Mouse (Mus musculus): ENCODE data around the gene Fkbp5. TPM values are rescaled to one million over a fixed set of nuclear protein-coding genes. Genes with fewer than 3 reads are reported as not detected.
"Not testable (repeated sequence)": the region's sequence is repeated elsewhere in the genome, so short reads cannot be mapped to it uniquely, and the experiment has no call there.

The Fkbp5 gene
- polyA plus RNA-seq, 1 experiment from 2014 or later: 29.0 TPM

DNA sequence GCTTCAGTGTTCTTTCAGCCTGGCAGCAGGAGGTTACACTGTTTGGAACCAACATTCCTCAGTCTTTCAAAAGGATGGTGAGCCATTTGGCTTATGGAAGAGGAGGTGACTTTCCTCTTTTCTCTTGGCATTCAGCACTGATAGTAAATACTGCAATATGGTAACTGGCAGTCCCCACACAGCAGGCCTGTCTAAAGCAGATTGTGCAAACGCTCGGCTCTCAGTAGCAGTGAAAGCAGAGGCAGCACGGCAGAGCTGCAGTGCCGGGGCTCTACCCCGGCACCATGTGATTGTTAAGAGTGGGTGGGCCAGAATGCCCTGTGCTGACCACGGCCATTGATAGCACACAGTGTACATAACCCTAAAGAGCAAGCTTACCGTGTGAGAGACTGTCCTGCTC is 110.9 kb downstream of the Fkbp5 start:
- Histone ChIP-seq H3K9me3 (ENCODE audit: low read length) (no peaks in the 10 kb centered on the region), H3K9ac (replicated peaks) (no peak overlapping the region), H3K4me3 (ENCODE audit: low read depth, low read length) (no peak overlapping the region), H3K27ac (ENCODE audit: low read depth) (no peak overlapping the region), H3K4me1 (ENCODE audit: insufficient read depth) (no peaks in the 10 kb centered on the region), H3K36me3 (replicated peaks; ENCODE audit: insufficient read depth, low read length) (peaks cover 59% of the 10 kb centered on the region), H3K27me3 (ENCODE audit: insufficient read depth, low read length) (no peaks in the 10 kb centered on the region), H3K4me2 (ENCODE audit: low read depth, low read length) (no peak overlapping the region)
- TF ChIP-seq EP300 (IDR thresholded peaks at IDR 0.05; ENCODE audit: low read depth): no peak
- ATAC-seq: no peak
- no peak for DNase-seq
- 73% methylated on average over 7 of the region's 7 CpGs for WGBS (ENCODE audit: insufficient replicate concordance)

DNA sequence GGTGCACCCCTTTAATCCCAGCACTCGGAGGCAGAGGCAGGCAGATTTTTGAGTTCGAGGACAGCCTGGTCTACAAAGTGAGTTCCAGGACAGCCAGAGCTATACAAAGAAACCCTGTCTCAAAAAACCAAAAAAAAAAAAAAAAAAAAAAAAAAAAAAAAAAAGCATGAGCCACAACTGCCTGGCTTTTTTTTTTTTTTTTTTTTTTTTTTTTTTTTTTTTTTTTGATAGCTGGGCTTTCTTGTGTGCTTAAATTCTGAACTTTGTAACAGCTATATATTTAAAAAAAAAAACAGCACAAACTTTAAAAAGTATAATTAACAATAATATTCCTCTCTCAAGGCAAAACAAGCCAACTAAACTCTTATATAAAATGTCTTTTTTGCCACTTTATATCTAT is 112.6 kb downstream of the Fkbp5 start:
- not testable (repeated sequence) for H3K27ac ChIP-seq (ENCODE audit: low read depth); H3K9ac ChIP-seq (replicated peaks); H3K4me1 ChIP-seq (ENCODE audit: insufficient read depth); H3K4me3 ChIP-seq (ENCODE audit: low read depth, low read length); H3K27me3 ChIP-seq (ENCODE audit: insufficient read depth, low read length); H3K9me3 ChIP-seq (ENCODE audit: low read length); ATAC-seq; DNase-seq; H3K4me2 ChIP-seq (ENCODE audit: low read depth, low read length)
- 77% methylated on average over 2 of the region's 2 CpGs for WGBS (ENCODE audit: insufficient replicate concordance)
- H3K36me3 ChIP-seq (replicated peaks; ENCODE audit: insufficient read depth, low read length): peaks cover 59% of the 10 kb centered on the region

DNA sequence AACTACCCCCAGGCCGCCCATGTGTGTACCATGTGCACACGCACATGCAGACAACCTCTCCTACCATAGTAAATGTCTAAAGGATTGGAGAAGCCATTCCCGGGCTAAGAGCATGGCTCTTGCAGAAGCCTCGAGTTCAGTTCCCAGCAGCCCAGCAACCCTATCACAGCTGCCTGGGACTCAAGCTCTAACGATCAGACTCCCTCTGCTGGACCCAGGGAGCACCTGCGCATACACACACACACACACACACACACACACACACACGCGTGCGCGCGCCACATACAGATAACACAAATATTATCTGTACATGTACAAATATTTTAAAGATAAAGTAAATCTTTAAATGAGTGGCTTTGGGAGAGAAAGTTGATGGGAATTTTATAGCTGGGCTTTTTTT is 113.0 kb downstream of the Fkbp5 start:
- 93% methylated on average over 11 of the region's 11 CpGs for WGBS (ENCODE audit: insufficient replicate concordance)
- peaks cover 64% of the 10 kb centered on the region for H3K36me3 ChIP-seq (replicated peaks; ENCODE audit: insufficient read depth, low read length)
- DNase-seq: no peak
- no peak for TF ChIP-seq EP300 (IDR thresholded peaks at IDR 0.05; ENCODE audit: low read depth)
- H3K9ac ChIP-seq (replicated peaks): no peak overlapping the region
- H3K27me3 ChIP-seq (ENCODE audit: insufficient read depth, low read length): no peaks in the 10 kb centered on the region
- no peak for ATAC-seq
- no peaks in the 10 kb centered on the region for H3K4me1 ChIP-seq (ENCODE audit: insufficient read depth)
- H3K4me2 ChIP-seq (ENCODE audit: low read depth, low read length): no peak overlapping the region
- H3K27ac ChIP-seq (ENCODE audit: low read depth): no peak overlapping the region
- H3K9me3 ChIP-seq (ENCODE audit: low read length): no peaks in the 10 kb centered on the region
- no peak overlapping the region for H3K4me3 ChIP-seq (ENCODE audit: low read depth, low read length)

GRCm38 (mm10) chr17:28394994-28395393 is 122.3 kb downstream of the Fkbp5 start:
- H3K9me3 ChIP-seq (ENCODE audit: low read length): no peaks in the 10 kb centered on the region
- no peak for TF ChIP-seq CTCF (IDR thresholded peaks at IDR 0.05; ENCODE audit: low read depth)
- TF ChIP-seq EP300 (IDR thresholded peaks at IDR 0.05; ENCODE audit: low read depth): no peak
- no peaks in the 10 kb centered on the region for H3K4me1 ChIP-seq (ENCODE audit: insufficient read depth)
- no peak overlapping the region for H3K4me3 ChIP-seq (ENCODE audit: low read depth, low read length)
- ATAC-seq: no peak
- peaks cover 18% of the 10 kb centered on the region for H3K36me3 ChIP-seq (replicated peaks; ENCODE audit: insufficient read depth, low read length)
- H3K27ac ChIP-seq (ENCODE audit: low read depth): no peak overlapping the region
- no peak overlapping the region for H3K9ac ChIP-seq (replicated peaks)
- 69% methylated on average over 7 of the region's 7 CpGs for WGBS (ENCODE audit: insufficient replicate concordance)
- no peak for DNase-seq
- H3K4me2 ChIP-seq (ENCODE audit: low read depth, low read length): no peak overlapping the region
- no peaks in the 10 kb centered on the region for H3K27me3 ChIP-seq (ENCODE audit: insufficient read depth, low read length)

DNA sequence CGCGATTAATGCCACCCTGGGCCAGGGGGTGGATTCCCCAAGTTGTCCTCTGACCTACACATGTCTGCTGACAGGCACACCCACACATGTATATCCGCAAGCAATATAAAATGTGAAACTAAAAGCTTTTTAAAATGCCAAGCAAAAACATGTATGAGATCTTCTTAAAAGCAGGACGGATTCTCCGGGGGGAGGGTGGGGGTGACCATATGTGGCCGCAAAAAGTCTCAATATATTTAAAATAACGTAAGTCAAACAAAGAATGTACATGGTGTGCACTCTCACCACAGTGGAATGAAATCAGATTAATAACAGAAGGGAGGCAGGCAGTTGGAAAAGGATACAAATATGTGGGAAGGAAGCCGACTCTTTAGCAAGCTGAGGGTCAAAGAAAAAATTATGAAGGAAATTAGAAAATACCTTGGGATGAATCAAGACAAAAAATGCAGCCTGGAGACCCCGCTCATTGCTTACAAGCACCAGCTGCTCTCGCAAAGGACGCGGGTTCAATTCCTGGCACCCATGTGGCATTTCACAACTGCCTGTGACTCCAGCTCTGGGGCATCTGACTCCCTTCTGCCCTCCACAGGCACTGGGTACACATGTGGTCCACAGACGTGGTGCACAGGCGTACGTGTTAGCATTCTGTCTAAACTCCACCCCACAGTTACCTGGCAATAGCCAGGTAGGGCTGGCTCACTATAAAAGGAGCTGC is 123.1 kb downstream of the Fkbp5 start:
- H3K36me3 ChIP-seq (replicated peaks; ENCODE audit: insufficient read depth, low read length): peaks cover 11% of the 10 kb centered on the region; the same call in 1 of the 2 replicates
- no peaks in the 10 kb centered on the region for H3K4me1 ChIP-seq (ENCODE audit: insufficient read depth)
- no peak overlapping the region for H3K4me3 ChIP-seq (ENCODE audit: low read depth, low read length)
- H3K9ac ChIP-seq (replicated peaks): no peak overlapping the region
- 0 out of 2 replicates have a peak, but pooled peaks cover 2% of the 10 kb centered on the region for H3K27me3 ChIP-seq (ENCODE audit: insufficient read depth, low read length)
- ATAC-seq: no peak
- no peaks in the 10 kb centered on the region for H3K9me3 ChIP-seq (ENCODE audit: low read length)
- H3K4me2 ChIP-seq (ENCODE audit: low read depth, low read length): no peak overlapping the region
- H3K27ac ChIP-seq (ENCODE audit: low read depth): no peak overlapping the region
- DNase-seq: no peak
- 77% methylated on average over 15 of the region's 15 CpGs for WGBS (ENCODE audit: insufficient replicate concordance)
- TF ChIP-seq CTCF (IDR thresholded peaks at IDR 0.05; ENCODE audit: low read depth) (no peak), EP300 (IDR thresholded peaks at IDR 0.05; ENCODE audit: low read depth) (no peak)

DNA sequence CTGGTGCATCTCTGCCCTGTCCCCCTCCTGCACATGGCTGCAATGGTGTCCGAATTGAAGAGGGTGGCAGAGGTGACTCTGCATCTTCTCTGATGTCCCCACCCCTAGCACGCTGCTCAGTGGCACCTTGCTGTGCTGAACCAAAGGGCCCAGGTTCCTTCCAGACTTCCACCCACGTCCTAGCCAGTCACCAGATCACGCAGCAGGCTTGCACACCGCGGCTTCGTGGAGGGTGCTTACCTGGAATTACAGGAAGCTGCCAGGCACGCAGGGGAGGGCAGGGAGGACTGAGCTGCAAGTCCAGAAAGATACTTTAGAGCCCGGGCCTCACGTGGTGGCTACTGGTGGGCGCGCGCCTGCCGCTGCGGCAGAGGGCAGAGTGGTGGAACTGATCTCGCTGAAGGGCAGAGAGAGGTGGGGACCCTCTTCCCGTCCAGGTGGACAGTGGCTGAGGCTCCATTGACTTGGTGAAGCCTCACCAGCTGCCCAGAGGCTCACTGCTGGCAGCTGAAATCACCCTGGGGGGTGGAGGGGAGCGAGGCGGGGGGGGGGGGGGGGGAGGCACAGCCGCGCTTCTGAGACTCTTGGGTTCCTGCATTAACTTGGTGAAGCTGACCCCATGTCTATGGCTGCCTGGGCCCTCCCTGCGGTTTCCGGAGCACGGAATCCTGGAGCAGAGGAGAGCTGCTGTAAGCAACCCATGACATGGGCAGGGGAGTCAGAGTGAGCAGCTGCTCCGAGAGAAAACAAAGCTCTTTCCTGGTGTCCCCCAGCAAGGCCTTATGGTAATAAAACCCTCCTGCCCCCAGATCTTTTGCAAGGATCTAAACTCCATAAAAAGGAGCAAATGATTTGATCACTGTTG is 125.5 kb downstream of the Fkbp5 start:
- Histone ChIP-seq H3K4me3 (ENCODE audit: low read depth, low read length) (no peak overlapping the region), H3K9me3 (ENCODE audit: low read length) (no peaks in the 10 kb centered on the region), H3K27ac (ENCODE audit: low read depth) (no peak overlapping the region), H3K27me3 (ENCODE audit: insufficient read depth, low read length) (peaks cover 12% of the 10 kb centered on the region; the same call in 1 of the 2 replicates), H3K4me1 (ENCODE audit: insufficient read depth) (no peaks in the 10 kb centered on the region), H3K9ac (replicated peaks) (no peak overlapping the region), H3K4me2 (ENCODE audit: low read depth, low read length) (peak overlapping the region; percentile 22; the same call in 1 of the 2 replicates), H3K36me3 (replicated peaks; ENCODE audit: insufficient read depth, low read length) (no peaks in the 10 kb centered on the region)
- TF ChIP-seq CTCF (IDR thresholded peaks at IDR 0.05; ENCODE audit: low read depth) (no peak), EP300 (IDR thresholded peaks at IDR 0.05; ENCODE audit: low read depth) (no peak)
- DNase-seq (no peak), ATAC-seq (no peak)
- 8% methylated on average over 21 of the region's 25 CpGs for WGBS (ENCODE audit: insufficient replicate concordance)
